Mouse (Mus musculus) right cerebral cortex, postnatal 14 days (tissue): ENCODE measurements around the gene Nfx1.
"Not testable (repeated sequence)": the region's sequence is repeated elsewhere in the genome, so short reads cannot be mapped to it uniquely, and the experiment has no call there.

Experiments used
- DNase-seq: peaks from one replicate; pipeline ENCODE4 v3.0.0; 2022

Nfx1 gene

DNA sequence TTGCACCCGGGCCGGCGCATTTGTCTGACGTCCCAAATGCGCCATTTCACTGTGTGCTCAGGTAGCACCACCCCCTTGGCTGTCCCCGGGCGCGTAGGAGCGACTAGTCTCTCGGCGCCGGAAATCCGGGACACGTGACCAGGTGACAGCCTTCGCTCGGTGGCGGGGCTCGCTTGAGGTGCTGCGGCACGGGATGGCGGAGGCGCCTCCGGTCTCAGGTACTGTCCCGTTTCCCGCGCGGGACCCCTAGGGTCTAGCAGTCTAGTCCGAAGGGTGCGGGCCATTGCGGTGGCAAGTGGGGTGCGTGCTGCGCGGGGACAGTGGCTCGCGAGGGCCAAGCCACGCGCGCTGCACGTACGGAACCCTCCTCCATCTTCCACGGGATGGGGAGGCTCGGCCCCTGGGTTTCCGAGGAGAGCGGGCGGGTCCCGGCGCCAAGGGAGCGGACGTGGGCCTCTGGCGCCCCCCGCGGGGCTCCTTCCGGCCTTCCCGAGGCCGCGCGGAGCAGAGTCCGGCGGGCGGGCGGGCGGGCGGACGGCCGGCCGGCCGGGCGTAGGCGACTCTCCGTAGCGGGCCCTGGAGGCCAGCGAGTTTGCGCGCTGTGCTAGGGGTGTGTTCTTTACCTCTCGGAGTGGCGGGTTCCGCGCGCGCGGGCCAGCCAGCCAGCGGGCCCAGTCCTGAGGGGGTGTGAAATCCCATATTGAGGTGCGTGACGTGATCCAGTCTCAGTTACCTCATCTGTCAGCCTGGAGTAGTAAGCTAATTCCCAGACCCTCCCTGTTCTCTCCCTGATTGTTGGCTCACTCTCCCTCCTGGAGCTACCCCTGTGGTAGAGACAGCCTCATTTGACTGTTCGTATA lies at the start of gene Nfx1:
TSS of gene Nfx1 (plus strand) at position 65 of the 860 bp plus-strand sequence.
- DNase-seq, result peak; percentile 96

DNA sequence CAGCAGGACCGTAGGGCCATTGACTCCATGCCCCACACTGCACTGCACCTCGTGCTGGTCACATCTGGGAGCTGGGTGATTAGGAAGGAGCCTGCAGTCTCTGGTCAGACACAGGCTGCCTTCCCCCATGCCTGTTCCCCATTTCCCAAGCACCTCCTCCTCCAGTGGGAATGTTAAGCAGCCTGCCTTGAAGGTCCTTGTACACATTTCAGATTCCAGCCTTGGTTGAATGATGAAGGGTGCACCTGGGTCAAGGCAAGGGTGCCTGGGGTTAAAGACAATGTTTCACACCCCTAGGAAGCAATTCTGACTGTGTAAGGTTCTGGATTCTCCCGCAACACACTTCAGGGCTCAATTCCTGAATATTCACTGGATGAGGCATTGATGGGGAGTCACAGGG lies 49.4 kb upstream of the Nfx1 start:
- DNase-seq, result no peak

DNA sequence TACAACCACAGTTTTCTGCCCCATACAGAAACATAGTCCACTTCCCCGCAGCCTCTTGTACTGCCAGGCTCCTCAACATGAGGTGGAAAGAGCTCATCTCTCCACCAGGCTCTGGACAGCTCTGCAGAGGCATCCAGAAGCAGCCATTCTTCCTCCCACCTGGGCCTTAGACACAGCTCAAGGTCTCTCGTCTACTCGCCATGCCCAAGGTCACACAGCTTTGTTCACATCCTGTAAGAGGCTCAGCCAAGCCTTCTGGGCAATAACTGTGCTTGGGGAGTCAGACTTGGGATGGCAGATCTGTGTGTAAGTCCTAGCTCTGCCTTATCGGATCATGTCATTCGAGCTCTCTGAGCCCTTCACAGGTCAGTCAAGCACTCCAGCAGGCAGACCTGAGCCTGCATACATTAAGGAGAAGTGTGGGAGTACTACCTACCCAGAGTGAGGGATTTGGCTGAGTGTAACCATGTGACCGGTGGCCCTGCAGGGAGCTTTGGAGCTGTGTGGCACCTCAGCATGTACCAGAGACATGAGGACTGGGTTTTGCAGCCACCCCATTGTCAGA lies 47.5 kb upstream of the Nfx1 start:
- no peak for DNase-seq

DNA sequence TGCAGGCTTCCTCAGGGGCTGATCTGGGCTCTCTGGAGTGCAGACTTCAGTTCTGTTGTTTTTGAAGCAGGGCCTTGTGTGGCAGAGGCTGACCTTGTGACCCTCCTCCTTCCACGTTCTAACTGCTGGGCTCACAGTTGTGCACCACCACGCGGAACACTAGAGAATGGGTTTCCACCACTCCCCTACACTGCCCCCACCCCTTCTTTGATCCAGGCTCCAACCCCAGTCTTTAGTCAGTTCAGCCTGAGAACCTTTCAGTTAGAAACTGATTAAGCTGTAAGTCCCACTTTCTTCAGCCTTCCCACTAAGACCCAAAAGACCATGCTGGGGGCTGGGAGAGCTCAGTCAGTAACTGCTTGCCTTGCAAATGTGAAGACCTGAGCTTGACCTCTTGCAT lies 45.1 kb upstream of the Nfx1 start:
- no peak for DNase-seq

DNA sequence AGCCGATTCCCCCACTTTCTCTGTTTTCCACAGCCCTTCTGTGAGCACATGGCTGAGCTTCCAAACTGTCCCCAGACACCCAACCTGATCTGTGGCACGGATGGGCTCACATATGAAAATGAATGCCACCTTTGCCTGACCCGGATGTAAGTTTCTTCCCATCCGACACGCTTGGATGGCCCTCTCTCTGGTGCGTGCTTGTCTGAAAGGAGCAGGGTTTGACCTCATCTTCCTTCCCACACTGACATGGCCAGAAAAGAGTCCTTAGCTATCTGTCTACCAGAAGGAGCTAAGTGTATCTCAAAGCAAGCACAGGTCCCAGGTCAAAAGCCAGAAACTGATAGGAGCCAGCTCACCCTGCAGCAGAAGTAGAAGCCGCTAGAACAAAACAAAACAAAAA lies 41.7 kb upstream of the Nfx1 start:
- no peak for DNase-seq

DNA sequence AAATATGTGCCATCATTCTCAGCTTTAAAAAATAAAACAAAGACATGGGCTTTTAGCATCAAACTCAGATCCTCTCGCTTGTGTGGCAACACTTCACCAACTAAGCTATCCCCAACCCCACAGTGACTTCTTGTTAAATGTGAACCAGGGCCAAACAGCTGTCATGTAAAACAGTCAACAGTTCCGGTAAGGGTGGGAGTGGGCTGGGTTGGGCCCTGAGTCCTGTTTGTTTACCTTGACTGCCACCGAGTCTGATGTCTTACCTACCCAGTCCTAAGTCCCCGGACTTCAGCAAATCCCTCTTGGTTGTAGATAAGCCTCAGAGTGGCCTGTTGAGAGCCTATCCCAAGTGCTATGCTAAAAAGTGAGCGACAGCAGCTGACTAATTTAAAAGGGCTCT lies 37.0 kb upstream of the Nfx1 start:
- no peak for DNase-seq

DNA sequence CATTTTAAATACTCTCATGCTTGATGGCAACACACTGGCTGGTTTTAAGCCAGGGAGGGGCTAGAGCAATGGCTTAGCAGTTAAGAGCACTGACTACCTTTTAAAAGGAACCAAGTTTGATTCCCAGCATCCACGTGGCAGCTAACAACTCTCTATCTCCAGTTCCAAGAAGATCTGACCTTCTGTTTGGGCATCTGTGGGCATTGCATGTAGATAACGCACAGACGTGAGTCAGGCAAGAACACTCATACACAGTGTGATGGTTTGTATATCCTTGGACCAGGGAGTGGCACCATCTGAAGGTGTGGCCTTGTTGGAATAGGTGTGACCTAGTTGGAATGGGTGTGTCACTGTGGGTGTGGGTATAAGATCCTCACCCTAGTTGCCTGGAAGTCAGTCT lies 36.3 kb upstream of the Nfx1 start:
- DNase-seq, result not testable (repeated sequence)

DNA sequence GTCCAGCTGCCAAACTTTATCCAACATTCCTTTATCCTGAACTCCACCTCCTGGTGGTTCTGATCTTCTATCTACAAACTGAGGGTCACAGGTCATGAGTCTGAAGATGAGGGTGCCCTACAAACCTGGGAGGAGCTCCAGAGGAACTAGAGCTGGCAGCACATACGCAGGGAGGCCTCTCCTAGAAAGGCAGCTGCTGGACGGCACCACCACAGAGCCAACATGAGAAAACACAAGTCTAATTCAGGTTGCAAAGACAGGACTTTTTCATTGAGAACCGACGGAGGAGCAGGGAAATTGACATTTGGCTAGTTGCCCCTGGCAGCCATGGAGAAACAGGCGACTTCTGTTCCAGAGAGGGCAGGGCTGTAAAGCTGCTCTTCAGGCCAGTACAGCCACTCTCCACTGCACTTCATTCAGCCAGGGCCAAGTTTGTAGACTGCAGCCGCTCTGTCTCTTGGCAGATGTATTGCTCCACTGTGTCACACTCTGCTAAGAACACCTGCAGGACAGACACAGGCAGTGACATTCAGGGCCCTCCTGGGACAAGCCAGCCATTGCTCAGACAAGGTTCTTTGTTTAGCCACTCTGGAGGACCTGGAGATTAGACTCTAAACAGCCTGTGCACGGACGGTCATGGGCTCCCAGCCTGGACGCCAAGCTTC lies 34.4 kb upstream of the Nfx1 start:
- DNase-seq, result peak; percentile 45

DNA sequence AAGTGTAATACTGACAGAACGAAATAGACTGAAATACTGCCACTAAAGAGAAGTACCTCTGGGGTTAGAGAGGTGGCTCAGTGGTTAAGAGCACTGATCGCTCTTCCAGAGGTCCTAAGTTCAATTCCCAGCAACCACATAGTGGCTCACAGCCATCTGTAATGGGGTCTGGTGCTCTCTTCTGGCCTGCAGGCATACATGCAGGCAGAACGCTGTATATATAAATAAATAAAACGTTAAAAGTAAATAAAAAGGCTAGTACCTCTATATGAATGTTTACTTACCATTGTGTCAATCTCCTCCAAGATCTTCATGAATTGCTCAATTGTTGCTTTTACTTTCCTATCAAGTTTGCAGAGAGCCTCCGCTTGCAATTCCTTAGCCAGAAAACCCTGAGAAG lies 31.9 kb upstream of the Nfx1 start:
- no peak for DNase-seq

DNA sequence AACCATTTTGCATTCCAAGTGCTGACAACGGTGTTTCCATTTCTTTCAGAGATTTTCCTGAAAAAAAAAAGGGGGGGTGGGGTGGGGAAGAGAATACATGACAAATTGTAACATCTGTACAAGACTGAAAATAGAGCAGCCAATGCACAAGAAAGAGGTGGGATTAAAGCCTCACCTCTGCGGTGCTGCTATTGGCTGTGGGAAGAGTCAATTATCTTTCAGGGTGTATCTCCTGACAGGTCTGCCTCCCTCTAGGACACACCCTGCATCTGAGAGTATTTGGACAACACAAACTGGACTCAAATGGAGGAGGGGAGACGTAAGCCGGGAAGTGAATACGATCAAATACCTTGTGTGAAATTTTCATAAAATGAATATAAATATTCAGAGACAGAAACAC lies 27.1 kb upstream of the Nfx1 start:
- no peak for DNase-seq

DNA sequence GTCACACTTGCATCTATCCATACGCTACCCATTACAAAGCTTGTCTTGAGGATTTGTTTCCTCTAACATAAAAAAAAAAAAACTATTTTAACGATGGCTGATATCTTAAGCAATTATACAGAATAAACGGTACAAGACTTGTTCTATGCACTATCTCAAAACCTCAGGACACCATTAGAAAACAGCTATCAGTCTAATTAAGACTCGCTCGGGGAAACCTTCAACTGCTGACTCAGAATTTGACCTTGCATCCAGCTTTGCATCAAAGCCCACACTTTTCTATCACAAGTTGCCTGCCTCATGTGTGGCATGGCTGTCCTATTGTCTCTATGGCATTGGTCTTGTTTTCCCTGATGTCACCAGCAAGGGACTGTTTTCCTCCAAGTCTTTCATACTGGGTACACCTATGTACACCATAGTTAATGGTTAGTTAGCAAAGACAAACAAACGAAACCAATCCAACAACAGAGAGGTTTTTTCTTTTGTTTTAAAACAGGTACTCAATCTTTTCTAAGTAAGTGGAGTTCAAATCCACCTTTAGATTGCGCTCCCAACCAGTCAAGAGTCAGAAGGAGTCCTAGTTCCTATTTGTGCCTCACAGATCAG lies 24.1 kb upstream of the Nfx1 start:
- no peak for DNase-seq

DNA sequence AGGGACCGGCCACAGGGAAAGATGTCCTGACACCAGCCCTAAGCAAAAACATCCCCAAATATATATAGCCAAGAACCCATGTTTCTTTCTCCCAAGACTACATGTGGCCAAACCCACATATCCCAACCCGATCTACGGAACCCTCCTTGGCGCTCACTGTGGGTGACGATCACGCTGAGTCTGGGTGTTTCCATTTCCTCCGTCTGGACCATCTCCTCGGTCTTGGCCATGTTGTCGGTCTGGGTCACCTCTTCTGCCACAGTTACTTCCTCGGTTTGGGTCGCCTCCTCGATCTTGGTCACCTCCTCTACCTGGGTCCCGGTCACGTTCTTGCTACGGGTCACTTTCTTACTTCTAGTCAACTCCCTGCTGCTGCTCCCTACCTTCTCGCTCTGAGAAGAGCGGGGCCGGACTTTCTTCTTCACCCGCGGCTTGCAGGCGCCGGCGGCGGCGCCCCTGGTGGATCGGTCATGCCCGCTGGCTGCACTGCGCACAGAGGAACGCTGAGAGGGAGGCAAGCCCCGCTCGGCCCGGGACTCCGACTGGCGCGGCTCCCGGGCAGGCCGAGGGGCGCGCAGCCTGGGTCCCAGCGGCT lies 23.0 kb upstream of the Nfx1 start:
- peak; percentile 19 for DNase-seq

DNA sequence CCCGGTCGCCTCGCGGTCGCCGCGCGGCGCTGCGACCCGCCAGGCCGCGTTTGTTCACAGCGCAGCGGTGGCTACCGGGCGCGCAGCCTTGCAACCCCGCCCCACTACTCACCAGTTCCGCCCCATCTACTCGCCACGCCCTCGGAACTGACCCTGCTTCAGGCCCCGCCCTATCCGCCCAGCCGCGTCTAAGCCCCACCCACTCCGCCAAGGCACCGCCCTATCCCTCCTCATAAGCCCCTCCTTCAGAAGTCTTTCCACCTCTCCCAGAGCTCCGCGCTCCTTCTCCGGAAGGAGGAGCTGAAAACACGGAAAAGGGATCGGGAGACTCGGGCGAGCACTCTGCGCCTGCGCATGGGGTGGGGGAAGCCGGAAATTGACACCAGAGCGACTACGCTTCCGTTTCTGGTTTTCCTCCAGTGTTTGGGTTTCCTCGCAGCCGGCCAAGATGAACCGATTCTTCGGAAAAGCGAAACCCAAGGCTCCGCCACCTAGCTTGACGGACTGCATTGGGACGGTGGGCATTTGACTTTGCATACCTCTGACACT lies 22.5 kb upstream of the Nfx1 start, which contains the start of the genes Bag1 and Chmp5:
TSS of gene Bag1 (minus strand) at position 135 of the 549 bp plus-strand sequence.
TSS of gene Chmp5 (plus strand) at position 248 of the 549 bp plus-strand sequence.
- DNase-seq, result peak; percentile 97

DNA sequence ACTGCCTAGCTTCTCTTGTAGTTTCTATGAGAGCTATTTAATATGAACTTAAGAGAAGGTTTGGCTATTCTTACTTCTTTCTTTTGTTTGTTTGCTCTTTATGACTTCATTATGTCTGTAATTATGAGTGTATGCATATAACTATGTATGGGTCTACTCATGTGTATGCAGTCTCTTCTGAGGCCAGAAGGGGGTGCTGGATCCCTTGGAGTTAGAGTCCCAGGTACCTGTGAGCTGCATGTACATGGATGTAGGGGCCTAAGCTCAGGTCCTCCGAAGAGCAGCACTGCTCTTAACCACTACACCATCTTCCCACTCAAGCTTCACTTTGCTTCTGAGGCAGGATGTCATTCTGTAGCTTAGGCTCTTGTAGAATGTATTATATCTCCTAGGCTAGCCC lies 17.2 kb upstream of the Nfx1 start:
- DNase-seq, result peak; percentile 18

DNA sequence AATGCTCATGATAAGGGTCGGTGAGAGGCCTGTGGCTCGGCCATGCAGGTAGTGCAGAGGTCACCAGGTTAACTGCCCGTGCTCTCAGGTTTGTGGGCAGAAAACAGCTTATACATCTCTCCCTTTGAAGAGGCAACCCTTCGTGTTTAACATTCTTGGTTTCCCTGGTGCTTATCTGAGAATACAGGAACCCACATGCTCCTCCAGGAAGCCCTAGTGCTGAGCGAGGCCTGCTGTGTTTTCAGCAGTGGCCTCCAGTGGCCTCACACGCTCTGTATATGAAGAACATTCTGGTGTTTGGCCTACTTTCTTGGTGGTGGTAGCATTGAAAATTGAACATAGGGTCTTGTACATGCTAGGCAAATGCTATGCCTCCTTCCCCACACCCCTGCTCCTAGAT lies 14.8 kb upstream of the Nfx1 start:
- no peak for DNase-seq

DNA sequence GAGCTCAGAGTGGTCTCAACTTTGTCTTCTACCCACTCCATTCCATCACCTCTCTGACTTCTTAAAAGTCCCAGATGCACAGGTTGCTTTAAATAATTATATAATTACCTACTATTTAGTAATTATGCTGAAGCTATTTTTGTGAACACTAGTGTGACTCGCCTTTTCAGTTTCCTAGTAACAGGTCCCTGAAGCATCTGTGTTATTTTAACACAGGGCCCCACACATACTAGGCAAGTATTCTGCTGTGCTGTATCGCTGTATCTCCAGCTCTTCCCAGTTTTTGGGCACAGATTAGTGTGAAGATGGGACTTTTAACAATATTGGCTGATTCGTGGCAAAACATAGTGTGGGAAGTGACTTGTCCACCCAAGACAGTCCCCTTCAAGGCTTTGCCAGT lies 7.2 kb upstream of the Nfx1 start:
- DNase-seq, result no peak

DNA sequence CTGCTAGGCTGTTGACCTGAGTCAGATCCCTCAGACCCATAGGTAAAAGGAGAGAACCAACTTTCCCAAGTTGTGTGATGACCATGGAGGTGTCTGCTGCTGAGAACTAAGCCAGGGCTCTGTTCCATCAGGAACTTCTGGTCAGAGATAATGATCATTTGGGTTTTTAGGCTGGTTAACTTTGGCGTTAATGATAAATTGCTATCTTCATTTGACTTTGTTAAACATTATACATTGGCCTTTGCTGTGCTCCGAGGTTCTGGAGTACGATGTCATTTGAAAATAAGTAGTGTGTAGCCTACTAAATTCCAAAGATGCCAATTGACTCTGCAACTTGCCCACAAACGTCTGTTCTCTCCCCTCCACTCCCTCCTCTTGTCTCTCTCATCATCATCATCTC lies 1.5 kb upstream of the Nfx1 start:
- DNase-seq, result no peak

DNA sequence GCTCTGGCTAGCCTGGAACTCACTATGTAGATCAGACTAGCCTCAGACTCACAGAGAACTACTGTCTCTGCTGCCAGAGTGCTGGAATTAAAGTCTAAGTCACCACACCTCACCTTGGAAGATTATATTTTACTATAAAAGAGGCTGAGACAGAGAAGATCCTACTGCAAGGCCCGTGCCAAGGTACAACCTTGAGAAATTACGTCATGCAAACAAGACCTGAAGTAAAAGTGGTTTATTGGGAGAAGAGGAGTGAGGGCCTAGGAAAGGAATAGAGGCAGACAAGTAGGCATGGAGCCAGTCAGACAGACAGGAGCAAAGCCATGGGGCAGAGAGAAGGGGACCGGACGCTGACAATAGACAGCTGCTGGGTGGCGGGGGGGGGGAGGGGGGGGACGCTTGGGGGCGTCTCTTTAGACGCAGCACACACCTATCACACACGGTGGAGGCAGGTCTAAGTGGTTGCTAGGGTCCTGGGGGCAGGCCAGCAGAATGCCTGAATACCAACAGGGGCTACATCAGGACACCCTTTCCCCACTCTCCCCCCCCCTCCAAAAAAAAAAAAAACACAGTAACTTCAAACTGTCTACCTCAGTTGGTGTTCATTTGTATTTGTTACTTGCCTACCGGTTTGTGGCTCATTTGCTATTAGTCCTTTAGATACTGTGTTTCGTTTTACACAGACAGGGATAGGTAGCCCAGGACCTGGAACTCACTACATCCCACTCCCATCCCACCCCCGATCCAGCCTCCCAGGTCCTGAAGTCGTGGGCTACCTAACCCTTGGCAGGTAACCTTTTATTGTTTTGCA lies 720 bp upstream of the Nfx1 start:
- no peak for DNase-seq

DNA sequence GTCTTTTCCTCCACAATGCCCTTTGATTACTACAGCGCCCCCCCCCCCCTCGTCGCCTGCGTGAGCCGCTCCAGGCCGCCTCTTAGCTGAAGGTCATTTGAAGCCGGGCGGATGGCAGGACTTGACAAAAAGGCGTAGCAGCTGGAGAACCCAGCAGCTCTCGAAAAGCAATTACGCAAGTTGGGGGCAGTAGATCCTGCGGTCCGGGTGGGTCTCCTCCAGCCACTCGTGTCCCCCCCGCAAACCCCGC lies 189 bp upstream of the Nfx1 start:
- no peak for DNase-seq

DNA sequence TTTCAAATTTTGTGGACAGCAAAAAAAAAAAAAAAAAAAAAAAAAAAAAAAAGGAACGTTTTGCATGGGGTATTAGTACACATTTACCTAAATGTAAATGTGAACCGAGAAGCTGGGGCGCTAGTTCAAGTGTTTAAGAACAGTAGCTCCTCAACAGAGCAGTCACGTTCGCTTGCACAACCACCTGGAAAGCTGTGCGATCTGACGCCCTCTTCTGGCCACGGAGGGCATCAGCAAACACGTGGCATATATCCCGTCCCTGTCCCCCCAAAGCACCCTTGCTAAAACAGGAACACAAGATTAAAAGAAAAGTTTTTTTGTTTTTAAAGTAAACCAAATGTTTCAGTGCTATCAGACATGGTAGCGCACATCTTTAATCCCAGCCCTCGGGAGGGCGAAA lies 1.0 kb downstream of the Nfx1 start:
- peak; percentile 34 for DNase-seq

DNA sequence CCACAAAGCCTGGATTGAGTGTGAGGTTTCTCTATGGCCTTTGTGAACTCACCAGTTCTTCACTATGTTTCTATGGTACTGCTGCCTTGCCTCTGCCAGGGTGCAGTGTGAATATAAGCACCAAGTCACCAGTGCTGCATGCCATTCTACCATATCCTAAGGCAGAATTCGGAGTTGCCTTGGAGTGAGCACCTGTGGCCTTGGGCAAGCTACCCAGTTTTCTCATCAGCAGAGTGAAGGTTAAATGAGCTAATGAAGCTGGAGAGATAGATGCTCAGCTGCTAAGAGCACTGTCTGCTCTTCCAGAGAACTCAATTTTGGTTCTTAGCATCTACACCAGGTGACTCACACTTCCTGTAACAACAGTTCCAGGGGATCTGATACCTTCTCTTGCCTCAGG lies 3.3 kb downstream of the Nfx1 start:
- no peak for DNase-seq

DNA sequence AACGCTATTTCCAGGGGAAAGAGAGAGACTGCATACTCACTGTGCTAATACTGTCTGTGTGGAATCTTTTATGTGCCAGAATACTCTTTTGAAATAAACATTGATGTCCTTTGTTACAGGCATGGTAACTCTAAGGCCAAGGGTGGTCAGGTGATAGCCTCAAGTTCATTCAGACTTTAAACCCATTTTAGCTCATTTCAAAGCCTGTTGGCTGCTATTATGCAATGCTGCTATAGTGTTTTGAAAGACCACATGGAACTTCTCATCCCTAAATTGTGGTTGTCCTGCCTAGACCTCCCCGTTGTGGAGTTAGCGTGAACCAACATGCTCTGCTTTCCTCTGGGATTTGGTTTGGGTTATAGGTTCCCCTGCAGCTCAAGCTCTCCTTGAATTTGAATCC lies 5.0 kb downstream of the Nfx1 start:
- no peak for DNase-seq
